Mouse (Mus musculus): ENCODE results near the gene Lrig1.

- TF ChIP-seq CTCF (IDR thresholded peaks at IDR 0.05; ENCODE audit: borderline replicate concordance, control insufficient read depth, extremely low read depth, insufficient read depth, low read length, poor library complexity): no peak
- no peak for TF ChIP-seq POLR2A (IDR thresholded peaks at IDR 0.05; ENCODE audit: control insufficient read depth, extremely low read depth, insufficient read depth, low read length, poor library complexity)
Observed at GRCm38 (mm10) chr6:94634274-94634673, 65.7 kb downstream of the Lrig1 start.

Data from thymus, adult 2 months (tissue).